Mouse (Mus musculus): ENCODE measurements at regions not wholly inside any gene's neighbourhood (a gene's known extent, or its start where the extent isn't known, plus 50 kb on each side); places are given as distances from the start of the nearest gene placed in this dataset.

- ATAC-seq: no peak
Measured at GRCm38 (mm10) chr13:39350668-39351067, 390.0 kb upstream of the Slc35b3 start.

GRCm38 (mm10) chr13:39347761-39348160 lies 387.1 kb upstream of the Slc35b3 start:
- ATAC-seq: no peak

GRCm38 (mm10) chr13:39334874-39335273 lies 374.2 kb upstream of the Slc35b3 start:
- ATAC-seq: no peak

GRCm38 (mm10) chr13:39329794-39330193 lies 369.1 kb upstream of the Slc35b3 start:
- no peak for ATAC-seq

- no peak for ATAC-seq
Measured at GRCm38 (mm10) chr13:39326176-39326575, 365.5 kb upstream of the Slc35b3 start.

GRCm38 (mm10) chr13:39321111-39321510 lies 360.4 kb upstream of the Slc35b3 start:
- ATAC-seq: no peak

- ATAC-seq: no peak
Measured at GRCm38 (mm10) chr13:39309758-39310157, 349.1 kb upstream of the Slc35b3 start.

- ATAC-seq: no peak
Measured at GRCm38 (mm10) chr13:39307845-39308244, 347.2 kb upstream of the Slc35b3 start.

- no peak for ATAC-seq
Measured at GRCm38 (mm10) chr13:39306851-39307250, 346.2 kb upstream of the Slc35b3 start.

GRCm38 (mm10) chr13:39297129-39297528 lies 336.5 kb upstream of the Slc35b3 start:
- ATAC-seq: no peak

- ATAC-seq: no peak
Measured at GRCm38 (mm10) chr13:39290216-39290960, 329.7 kb upstream of the Slc35b3 start.

GRCm38 (mm10) chr13:39282272-39282671 lies 321.6 kb upstream of the Slc35b3 start:
- no peak for ATAC-seq

- no peak for ATAC-seq
Measured at GRCm38 (mm10) chr13:39278101-39278500, 317.4 kb upstream of the Slc35b3 start.

GRCm38 (mm10) chr13:39266024-39266423 lies 305.3 kb upstream of the Slc35b3 start:
- no peak for ATAC-seq

- no peak for ATAC-seq
Measured at GRCm38 (mm10) chr13:39256708-39257107, 296.0 kb upstream of the Slc35b3 start.

- no peak for ATAC-seq
Measured at GRCm38 (mm10) chr13:39255338-39255737, 294.7 kb upstream of the Slc35b3 start.

- no peak for ATAC-seq
Measured at GRCm38 (mm10) chr13:39252591-39252990, 291.9 kb upstream of the Slc35b3 start.

GRCm38 (mm10) chr13:39250096-39250495 lies 289.4 kb upstream of the Slc35b3 start:
- no peak for ATAC-seq

GRCm38 (mm10) chr13:39226829-39227228 lies 266.2 kb upstream of the Slc35b3 start:
- no peak for ATAC-seq

GRCm38 (mm10) chr13:39225651-39226050 lies 265.0 kb upstream of the Slc35b3 start:
- no peak for ATAC-seq

- ATAC-seq: no peak
Measured at GRCm38 (mm10) chr13:39211076-39211475, 250.4 kb upstream of the Slc35b3 start.

- no peak for ATAC-seq
Measured at GRCm38 (mm10) chr13:39183715-39184179, 223.1 kb upstream of the Slc35b3 start.

- no peak for ATAC-seq
Measured at GRCm38 (mm10) chr13:39161980-39162379, 201.3 kb upstream of the Slc35b3 start.

GRCm38 (mm10) chr13:39127942-39128341 lies 167.3 kb upstream of the Slc35b3 start:
- ATAC-seq: no peak

GRCm38 (mm10) chr13:39092058-39092457 lies 131.4 kb upstream of the Slc35b3 start:
- no peak for ATAC-seq
